Mouse (Mus musculus) C3H10T1/2 (cell line): ENCODE measurements around the gene Olfr78. TPM values are rescaled to one million over a fixed set of nuclear protein-coding genes. Genes with fewer than 3 reads are reported as not detected.

Source experiments
- polyA plus RNA-seq, 2 experiments: library from polyadenylated mRNA; unstranded; fragments of >200 nt; fragmentation: generic; extraction: Trizol; gene quantifications; one replicate each; pipeline ENCODE4 v1.2.1; 2012; ENCODE audit warnings: missing spikeins in 2 of 2

The Olfr78 gene
- not detected for polyA plus RNA-seq

DNA sequence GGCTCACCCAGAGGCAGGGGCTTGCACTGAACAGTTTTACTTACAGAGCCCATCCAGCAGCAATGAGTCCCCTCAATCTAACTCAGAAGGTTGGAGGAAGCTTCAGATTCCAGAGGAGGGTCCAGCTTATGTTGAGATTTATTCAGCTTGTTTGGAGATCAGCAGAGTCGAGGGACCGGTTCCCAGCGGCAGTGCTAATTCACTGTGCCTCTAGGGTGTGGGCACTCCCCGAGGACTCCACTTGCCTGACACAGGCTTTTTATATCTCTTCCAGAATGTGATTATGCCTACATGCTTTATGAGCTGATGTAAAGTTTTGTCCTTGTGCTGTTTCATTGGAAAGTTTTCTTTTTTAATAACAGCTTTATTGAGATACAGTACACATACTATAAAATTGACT lies at the start of gene Olfr78, which contains the start of gene Olfr560:
TSS of gene Olfr78 (minus strand) at position 206 of the 400 bp plus-strand sequence.
TSS of gene Olfr560 (minus strand) at position 101 of the 400 bp plus-strand sequence.

DNA sequence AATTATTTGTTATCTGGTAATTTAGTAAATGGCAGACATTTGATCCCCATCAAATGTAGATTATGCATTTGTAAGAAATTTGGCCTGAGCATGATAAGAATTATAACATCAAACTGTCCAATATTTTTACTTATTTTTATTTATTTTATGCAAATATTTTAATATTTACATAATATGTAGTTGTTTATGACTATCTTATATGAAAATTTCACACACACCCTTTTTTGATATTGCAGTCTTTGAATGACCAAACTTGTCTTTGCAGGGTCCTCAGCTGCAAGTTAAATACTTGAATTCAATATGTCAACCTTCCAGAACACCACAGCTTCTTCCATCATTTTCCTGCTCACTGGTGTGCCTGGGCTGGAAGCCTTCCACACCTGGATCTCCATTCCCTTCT lies 43.9 kb upstream of the Olfr78 start, which contains the start of gene Olfr564:
TSS of gene Olfr564 (plus strand) at position 301 of the 400 bp plus-strand sequence.

DNA sequence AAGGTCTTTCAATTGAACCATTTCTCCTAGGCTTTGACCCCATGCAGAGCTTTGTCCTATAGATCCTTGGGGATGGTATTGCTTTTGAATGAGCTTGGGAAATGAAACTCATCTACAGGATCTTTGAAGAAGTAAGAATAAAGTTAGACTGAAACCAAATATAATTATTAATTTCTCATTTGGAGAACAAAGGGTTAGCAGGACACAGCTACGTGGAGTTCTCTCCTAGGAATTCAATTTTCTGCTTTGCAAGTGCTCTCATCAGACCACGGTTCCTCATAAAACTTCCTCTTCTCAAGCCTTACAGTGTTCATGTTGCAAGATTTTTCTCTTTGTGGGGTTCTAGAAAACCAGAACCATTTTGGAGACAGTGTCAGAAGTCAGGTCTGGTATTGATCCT lies 11.7 kb upstream of the Olfr78 start, which contains the start of gene Olfr561:
TSS of gene Olfr561 (plus strand) at position 301 of the 400 bp plus-strand sequence.

DNA sequence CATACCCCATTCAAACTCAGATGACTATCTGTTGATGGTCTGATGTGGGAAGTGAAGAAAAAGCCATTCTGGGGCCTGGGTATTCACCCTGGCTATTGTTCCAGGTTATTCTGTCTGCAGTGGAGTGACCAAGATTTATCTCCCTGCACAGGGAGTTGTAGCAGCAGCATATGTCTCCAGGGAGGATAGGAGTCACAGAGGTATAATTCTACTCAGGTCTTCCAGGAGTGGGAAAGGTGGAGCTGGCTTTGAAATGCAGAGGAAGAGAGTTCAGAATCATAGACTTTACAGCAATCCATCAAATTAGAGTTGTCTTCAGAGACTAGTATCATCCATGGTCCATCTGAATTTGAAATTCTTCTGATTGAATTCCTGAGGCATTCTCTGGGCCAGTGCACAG lies 31.9 kb downstream of the Olfr78 start, which contains the start of gene Olfr559:
TSS of gene Olfr559 (minus strand) at position 101 of the 400 bp plus-strand sequence.

DNA sequence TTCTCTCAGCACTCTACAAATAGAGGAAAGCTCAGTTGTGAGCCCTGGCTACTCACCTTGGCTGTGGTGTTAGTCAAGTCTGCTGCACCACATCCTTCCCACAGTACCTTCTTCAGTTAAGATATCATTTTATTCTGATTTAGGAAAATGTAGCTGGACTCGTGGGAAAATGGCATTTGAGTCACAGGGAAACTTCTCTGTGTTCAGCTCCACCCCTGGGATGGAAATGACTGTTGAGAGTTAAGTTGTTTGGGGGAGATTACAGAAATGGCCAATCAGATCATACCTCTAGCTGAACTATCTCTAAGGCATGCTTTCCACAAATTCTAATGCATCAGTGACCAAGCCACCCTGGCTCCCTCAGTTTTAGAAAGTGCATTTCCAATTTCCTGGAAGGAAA lies 40.3 kb downstream of the Olfr78 start, which contains the start of gene Olfr33:
TSS of gene Olfr33 (minus strand) at position 101 of the 400 bp plus-strand sequence.

DNA sequence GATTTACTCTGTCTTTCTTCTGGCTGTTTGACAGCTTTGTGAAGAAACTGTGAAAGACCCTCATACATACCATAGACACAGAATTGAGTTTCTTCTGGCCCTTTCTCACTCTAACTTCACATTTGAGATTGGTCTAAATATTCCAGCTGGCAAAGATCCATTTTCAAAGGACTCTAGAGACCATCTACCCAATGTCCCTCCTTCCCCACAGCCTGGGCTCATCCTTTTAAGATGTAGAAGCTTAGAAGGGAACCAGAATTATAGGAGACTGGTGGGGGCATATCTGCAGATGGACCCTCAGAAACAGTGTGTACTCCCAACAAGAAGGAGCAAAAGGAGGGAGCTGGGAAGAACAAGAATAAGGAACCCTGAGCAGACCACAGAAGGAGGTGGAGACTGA lies 57.4 kb downstream of the Olfr78 start, which contains the start of gene Olfr558:
TSS of gene Olfr558 (plus strand) at position 301 of the 400 bp plus-strand sequence.

DNA sequence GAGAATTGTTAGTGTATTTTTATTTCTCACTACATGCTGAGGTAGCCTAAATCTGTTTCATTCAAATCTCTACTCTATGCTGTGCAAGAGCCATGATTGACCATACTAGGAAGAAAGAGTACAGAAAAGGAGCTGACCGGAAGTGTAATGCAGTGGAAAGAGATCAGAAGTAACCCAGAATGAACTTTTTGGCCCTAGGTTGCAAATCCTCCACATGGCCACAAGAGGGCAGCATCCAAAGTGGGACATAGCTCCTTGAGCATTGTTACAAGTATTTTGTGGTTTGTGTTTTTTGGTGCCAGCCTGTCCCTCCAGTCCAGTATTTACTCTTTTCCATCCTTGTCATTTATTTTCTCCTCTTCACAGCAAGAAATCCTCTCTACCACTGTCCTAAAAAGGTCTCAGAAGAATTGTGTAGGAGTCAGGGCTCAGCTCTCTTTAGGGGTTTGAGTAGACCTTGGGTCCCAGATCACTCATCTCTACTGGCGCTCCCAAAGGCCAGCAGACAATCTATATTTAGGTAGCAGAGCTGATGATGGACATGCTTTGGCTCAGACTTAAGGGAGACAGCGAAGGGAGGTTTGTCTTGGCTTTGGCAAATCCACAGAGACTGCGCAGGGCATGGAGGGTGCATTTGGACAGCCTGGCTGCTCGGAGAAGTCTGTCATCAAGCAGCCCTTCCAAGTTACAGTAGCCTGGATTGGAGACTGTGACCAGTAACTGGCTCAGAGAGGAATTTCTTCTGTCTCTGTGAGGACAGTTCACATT lies 63.7 kb downstream of the Olfr78 start, which contains the start of gene Olfr557:
TSS of gene Olfr557 (plus strand) at position 553 of the 768 bp plus-strand sequence.

Other genes with a start within 250 kb of the Olfr78 start
- gene Olfr547, start 224.7 kb downstream of the Olfr78 start, polyA plus RNA-seq: not detected
- gene Olfr548-ps1, start 218.6 kb downstream of the Olfr78 start, polyA plus RNA-seq: not detected
- not detected for gene Olfr549, start 209.6 kb downstream of the Olfr78 start, polyA plus RNA-seq
- 1 to 10 TPM in 1 of 2 experiments, under 1 TPM in 1; 0.23 to 3.9 TPM for gene Trim21, start 194.0 kb downstream of the Olfr78 start, polyA plus RNA-seq
- not detected for gene Olfr550, start 188.0 kb downstream of the Olfr78 start, polyA plus RNA-seq
- gene Olfr551, start 167.6 kb downstream of the Olfr78 start, polyA plus RNA-seq: not detected
- not detected for gene Olfr552, start 161.7 kb downstream of the Olfr78 start, polyA plus RNA-seq
- gene Olfr553, start 141.3 kb downstream of the Olfr78 start, polyA plus RNA-seq: not detected
- not detected for gene Olfr554, start 121.0 kb downstream of the Olfr78 start, polyA plus RNA-seq
- gene Olfr555, start 100.6 kb downstream of the Olfr78 start, polyA plus RNA-seq: not detected
- gene Olfr556, start 94.6 kb downstream of the Olfr78 start, polyA plus RNA-seq: not detected
- 1 to 10 TPM in 1 of 2 experiments, under 1 TPM in 1; 0.36 to 3.6 TPM for gene Trim68, start 72.1 kb downstream of the Olfr78 start, polyA plus RNA-seq
- gene Olfr557, start 63.6 kb downstream of the Olfr78 start, polyA plus RNA-seq: not detected
- gene Olfr558, start 57.3 kb downstream of the Olfr78 start, polyA plus RNA-seq: not detected
- gene Olfr33, start 40.4 kb downstream of the Olfr78 start, polyA plus RNA-seq: not detected
- not detected for gene Olfr559, start 32.0 kb downstream of the Olfr78 start, polyA plus RNA-seq
- not detected for gene Olfr560, start 105 bp downstream of the Olfr78 start, polyA plus RNA-seq
- not detected for gene Olfr561, start 11.8 kb upstream of the Olfr78 start, polyA plus RNA-seq
- not detected for gene Olfr564, start 44.0 kb upstream of the Olfr78 start, polyA plus RNA-seq
- not detected for gene Olfr566, start 99.3 kb upstream of the Olfr78 start, polyA plus RNA-seq
- gene Olfr568, start 117.7 kb upstream of the Olfr78 start, polyA plus RNA-seq: not detected
- not detected for gene Olfr569, start 131.4 kb upstream of the Olfr78 start, polyA plus RNA-seq
- gene Olfr570, start 135.1 kb upstream of the Olfr78 start, polyA plus RNA-seq: not detected
- gene Olfr571, start 158.1 kb upstream of the Olfr78 start, polyA plus RNA-seq: not detected
- not detected for gene Olfr572, start 164.9 kb upstream of the Olfr78 start, polyA plus RNA-seq
- gene Olfr573-ps1, start 183.1 kb upstream of the Olfr78 start, polyA plus RNA-seq: not detected
- not detected for gene Olfr574, start 189.0 kb upstream of the Olfr78 start, polyA plus RNA-seq
- gene Olfr575, start 199.3 kb upstream of the Olfr78 start, polyA plus RNA-seq: not detected
- gene Olfr576, start 203.2 kb upstream of the Olfr78 start, polyA plus RNA-seq: not detected
- not detected for gene Olfr577, start 216.5 kb upstream of the Olfr78 start, polyA plus RNA-seq
- not detected for gene Olfr578, start 229.9 kb upstream of the Olfr78 start, polyA plus RNA-seq